Mouse (Mus musculus) frontal cortex, postnatal 36 days (tissue): ENCODE data around the gene Irak2.
"Not testable (repeated sequence)": the region's sequence is repeated elsewhere in the genome, so short reads cannot be mapped to it uniquely, and the experiment has no call there.

Experiments
- DNase-seq, 2 experiments: peaks; one replicate each; pipeline ENCODE4 v3.0.0; 2022; ENCODE audit warnings: low spot score in 2 of 2

The Irak2 gene

GRCm38 (mm10) chr6:113696582-113697221 is 58.4 kb downstream of the Irak2 start, which contains the start of gene Tatdn2:
Tatdn2 (plus strand) TSS chr6:113697050.
- DNase-seq: peak; percentile 95 to 96

- DNase-seq: peak in 1 of 2 experiments; percentile 26
Measured at GRCm38 (mm10) chr6:113697222-113698205, 59.2 kb downstream of the Irak2 start.

GRCm38 (mm10) chr6:113712718-113713117 is 74.5 kb downstream of the Irak2 start:
- no peak for DNase-seq

GRCm38 (mm10) chr6:113713389-113713788 is 75.1 kb downstream of the Irak2 start:
- not testable (repeated sequence) for DNase-seq

DNA sequence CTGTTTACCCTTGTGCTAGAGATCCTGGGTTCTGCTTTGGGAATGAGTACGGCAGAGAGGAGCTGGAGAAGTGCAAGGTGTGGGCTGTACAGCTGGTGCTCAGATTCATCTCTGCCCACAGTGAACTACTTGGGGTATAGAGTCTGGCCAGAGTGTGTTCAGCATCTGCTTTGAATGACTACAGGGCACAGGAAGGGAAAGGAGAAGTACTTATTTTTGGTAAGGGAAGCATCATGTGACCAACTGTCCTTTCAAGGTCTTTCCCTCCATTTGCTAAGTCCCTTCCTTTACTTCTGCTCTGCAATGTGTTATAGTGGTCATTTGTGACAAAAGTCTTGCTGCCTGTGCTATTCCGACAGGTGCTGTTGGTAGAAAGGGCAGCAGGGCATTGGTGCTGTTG is 76.0 kb downstream of the Irak2 start:
- DNase-seq: peak in 1 of 2 experiments; percentile 17

- no peak for DNase-seq
Measured at GRCm38 (mm10) chr6:113714797-113715196, 76.5 kb downstream of the Irak2 start.

GRCm38 (mm10) chr6:113717541-113717940 is 79.3 kb downstream of the Irak2 start:
- DNase-seq: no peak

DNA sequence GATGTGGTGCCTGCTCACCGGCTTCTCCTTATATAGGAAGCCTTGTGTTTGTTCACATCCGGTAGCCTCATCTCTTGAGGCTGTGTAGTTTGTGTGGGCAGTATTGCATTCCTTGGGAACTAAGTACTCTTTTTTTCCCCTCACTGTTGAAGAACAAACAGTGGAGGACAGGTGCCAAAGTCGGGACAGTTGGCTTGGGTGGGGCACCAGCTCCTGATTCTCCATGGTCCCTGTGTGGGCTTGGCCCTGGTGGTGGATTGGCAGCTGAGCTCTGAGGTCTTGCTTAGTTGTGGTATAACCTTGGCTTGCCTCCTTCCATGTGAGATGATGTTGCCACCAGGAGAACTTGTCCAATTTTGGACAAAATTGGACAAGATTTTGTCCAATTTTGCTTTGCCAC is 81.6 kb downstream of the Irak2 start, which contains the start of gene Ghrl:
Gene Ghrl (minus strand): TSS at position 3 of the 400 bp plus-strand sequence.
- DNase-seq: no peak

GRCm38 (mm10) chr6:113721061-113721460 is 82.8 kb downstream of the Irak2 start:
- DNase-seq: no peak

DNA sequence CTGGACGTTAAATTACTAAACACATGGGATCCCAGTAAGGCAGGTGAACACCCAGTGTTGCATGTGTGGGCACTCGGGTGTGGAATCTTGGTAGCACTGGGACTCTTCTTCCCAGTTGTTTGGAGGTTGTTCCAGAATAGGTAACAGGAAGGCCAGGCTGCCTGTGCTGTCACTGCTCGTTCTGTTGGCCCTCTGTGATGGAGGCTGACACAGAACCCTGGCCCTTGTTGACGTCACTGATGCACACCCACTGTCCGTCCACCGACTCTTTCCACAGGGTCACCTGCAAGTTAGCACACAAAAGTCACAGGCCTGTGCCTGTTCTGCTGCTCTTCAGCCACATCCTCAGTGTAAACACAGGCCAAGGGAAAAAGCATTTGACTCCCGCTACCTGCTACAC is 89.9 kb downstream of the Irak2 start:
- DNase-seq: no peak

- DNase-seq: no peak
Measured at GRCm38 (mm10) chr6:113731296-113731695, 93.0 kb downstream of the Irak2 start.

- DNase-seq: no peak
Measured at GRCm38 (mm10) chr6:113737318-113738046, 99.2 kb downstream of the Irak2 start.

DNA sequence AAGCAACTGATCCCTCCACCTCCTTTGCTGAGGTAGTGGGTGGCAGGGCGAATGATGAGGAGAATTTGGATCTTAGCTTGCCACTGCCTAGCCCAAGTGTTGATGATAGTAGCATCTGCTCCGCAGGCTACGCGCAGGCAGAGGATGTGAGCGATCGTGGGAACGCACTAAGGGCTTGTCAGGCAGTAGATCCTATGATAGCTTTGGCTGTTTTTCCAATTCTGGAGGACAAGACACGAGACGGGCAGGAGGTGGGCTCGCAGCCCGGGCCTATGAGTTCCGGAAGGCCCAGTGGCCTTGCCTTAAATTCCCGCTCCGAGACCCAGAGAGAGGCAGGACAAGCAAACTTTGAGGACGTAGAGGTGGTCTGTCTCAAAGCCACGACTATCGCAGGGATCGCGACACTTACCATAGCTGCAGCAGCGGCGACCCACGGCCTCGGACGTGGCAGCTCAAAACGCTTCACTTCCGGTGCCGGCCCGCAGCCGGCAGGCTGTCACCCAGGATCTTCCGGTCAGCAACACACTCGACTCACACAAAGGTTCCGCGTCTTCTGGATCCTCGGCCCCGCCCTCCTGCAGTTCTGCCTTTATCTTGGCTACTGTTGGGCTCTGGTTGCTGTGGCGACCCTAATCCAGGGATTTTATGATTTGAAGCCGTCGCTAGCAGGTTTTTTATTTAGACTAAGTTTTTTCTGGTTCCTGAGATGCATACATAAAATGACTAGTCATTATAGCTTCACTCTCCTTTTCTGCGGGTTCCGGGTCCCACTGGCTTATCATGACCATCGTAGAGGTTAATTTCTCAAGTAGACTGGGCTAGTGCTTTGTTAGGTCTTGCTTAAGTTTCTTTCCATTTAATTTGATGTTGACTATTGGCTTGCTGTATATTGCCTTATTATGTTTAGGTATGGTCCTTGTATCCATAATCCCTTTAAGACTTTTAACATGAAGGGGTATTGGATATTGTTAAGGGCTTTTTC is 102.3 kb downstream of the Irak2 start, which contains the start of gene Sec13:
Gene Sec13 (minus strand): TSS at position 508 of the 982 bp plus-strand sequence.
- DNase-seq: peak; percentile 90

- no peak for DNase-seq
Measured at GRCm38 (mm10) chr6:113741425-113741824, 103.2 kb downstream of the Irak2 start.

GRCm38 (mm10) chr6:113742321-113742720 is 104.1 kb downstream of the Irak2 start:
- peak in 1 of 2 experiments; percentile 47 for DNase-seq

- no peak for DNase-seq
Measured at GRCm38 (mm10) chr6:113743111-113743510, 104.8 kb downstream of the Irak2 start.
